Mouse (Mus musculus): ENCODE measurements around the gene Sdha. TPM values are rescaled to one million over a fixed set of nuclear protein-coding genes. Genes with fewer than 3 reads are reported as not detected.

Gene Sdha
- polyA plus RNA-seq (2014; fragmentation: Nextera tagmentation; extraction: Ambion mirVana) = 248 and 278 TPM in 2 replicates

DNA sequence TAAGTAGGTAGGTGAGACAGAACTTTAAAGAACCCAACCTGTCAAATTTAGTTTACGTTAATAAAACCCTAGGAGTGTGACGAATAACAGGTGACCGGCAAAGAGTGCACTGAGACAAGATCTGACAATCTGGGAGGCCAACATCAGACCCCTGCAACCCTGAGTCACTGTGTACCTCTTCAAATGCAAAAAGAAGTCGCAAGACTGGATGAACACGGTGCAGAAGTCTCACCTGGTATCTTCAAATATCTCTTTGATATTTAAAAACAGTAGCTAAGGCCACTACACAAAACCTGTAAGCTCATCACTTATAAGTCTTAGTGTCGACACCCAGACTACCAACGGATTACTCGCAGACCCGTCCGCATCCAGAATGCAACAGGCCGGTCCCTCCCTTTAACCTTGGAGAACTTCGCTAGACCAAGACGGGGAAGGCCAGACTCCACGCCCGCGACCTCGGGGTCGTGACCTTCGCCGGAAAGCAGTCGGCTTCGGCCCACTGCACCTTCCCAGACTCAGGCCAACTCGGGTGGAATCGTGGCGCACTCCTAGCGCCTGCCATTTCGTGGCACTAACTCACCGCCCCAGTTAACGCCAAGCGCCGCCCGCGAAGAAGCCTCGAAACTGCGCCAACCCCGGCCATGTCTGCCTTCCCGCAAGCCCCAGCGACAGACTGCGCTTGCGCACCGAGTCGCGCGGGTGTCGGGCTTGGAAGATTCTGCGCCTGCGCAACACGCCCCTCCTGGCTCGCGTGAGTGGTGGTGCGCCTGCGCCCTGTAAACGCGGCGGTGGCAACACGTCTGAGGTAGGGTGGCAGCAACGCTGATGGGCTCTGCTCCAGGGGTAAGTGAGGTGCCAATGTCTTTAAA lies at the start of gene Sdha, which contains the start of gene Ccdc127:
Gene Sdha (minus strand): TSS at position 715 of the 869 bp plus-strand sequence.
Gene Ccdc127 (plus strand): TSS at position 744 of the 869 bp plus-strand sequence.
- Histone ChIP-seq H3K4me3 (ENCODE audit: low read depth, low read length) (peak within 1 kb of the TSS; percentile 83), H3K4me1 (replicated peaks; ENCODE audit: control insufficient read depth, insufficient read depth, low read length) (peaks cover 7% of the 10 kb centered on the region; the same call in 1 of the 2 replicates), H3K36me3 (ENCODE audit: control insufficient read depth, insufficient read depth, low read length) (peaks cover 7% of the 10 kb centered on the region), H3K27ac (ENCODE audit: low read depth, low read length) (peak within 1 kb of the TSS; percentile 66), H3K9me3 (ENCODE audit: control insufficient read depth, low read length) (no peaks in the 10 kb centered on the region), H3K4me2 (peak within 1 kb of the TSS; percentile 83), H3K9ac (ENCODE audit: low read depth, low read length) (peak within 1 kb of the TSS; percentile 94), H3K27me3 (replicated peaks; ENCODE audit: control insufficient read depth, insufficient read depth, low read length) (no peaks in the 10 kb centered on the region)
- DNase-seq (ENCODE audit: low spot score) = peak; percentile 96
- 2% methylated on average over 57 of the region's 57 CpGs for WGBS
- peak; percentile 96 for ATAC-seq (replicated peaks; ENCODE audit: low FRiP score)

DNA sequence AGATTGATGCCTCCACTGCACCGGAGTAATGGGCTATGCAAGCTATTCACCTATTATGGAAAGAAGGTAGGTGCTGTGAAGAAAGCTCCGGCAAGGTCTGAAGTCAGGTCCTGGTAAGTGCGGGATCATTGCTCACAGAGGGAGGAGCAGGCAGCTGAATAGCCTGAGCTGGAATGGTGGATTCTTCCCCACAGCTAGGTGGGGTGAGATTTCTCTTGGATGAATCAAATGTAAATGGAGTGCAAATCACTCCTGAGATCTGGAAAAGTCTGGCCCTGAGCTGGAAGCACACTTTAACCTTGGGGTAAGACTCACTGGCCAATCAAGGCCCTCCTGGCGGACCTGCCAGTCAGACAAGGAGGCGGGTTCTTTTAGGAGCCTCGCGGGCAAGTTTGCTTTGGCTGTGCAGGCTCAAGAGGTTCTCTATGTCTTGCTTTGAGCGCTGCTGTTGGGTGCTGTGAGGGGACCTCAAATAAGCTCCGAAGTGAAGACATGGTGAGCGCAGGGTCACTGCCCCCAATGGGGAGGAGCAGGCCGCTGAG lies 49.3 kb upstream of the Sdha start, which contains the start of gene Ftl1-ps1:
Gene Ftl1-ps1 (plus strand): TSS at position 397 of the 542 bp plus-strand sequence.
- 14% methylated on average over 11 of the region's 11 CpGs for WGBS
- no peak for DNase-seq (ENCODE audit: low spot score)
- Histone ChIP-seq H3K36me3 (ENCODE audit: control insufficient read depth, insufficient read depth, low read length) (no peaks in the 10 kb centered on the region), H3K9ac (ENCODE audit: low read depth, low read length) (no peak within 1 kb of the TSS), H3K27me3 (replicated peaks; ENCODE audit: control insufficient read depth, insufficient read depth, low read length) (no peaks in the 10 kb centered on the region), H3K4me3 (ENCODE audit: low read depth, low read length) (no peak within 1 kb of the TSS), H3K9me3 (ENCODE audit: control insufficient read depth, low read length) (no peaks in the 10 kb centered on the region), H3K4me1 (replicated peaks; ENCODE audit: control insufficient read depth, insufficient read depth, low read length) (no peaks in the 10 kb centered on the region), H3K27ac (ENCODE audit: low read depth, low read length) (no peak within 1 kb of the TSS), H3K4me2 (peak within 1 kb of the TSS; percentile 44)
- ATAC-seq (replicated peaks; ENCODE audit: low FRiP score) = no peak

DNA sequence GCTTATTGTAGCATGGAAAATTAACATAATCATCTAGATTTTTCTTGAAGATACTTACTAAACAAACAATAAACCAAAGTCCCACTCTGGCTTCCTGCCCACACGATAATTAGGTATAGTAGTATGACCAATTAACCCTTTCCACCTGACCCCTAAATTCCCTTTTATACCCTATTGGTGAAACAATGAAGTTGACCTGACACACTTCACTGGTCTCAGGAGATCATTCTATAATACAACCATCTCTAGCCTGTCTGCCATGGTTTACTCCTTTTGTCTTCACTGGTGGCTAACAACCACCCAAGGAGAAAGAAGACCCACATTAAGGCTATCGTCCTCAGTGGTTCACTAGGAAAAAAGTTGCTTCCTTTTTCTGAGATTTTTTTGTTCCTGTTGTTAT lies 41.1 kb upstream of the Sdha start:
- H3K27ac ChIP-seq (ENCODE audit: low read depth, low read length) = no peak overlapping the region
- H3K4me3 ChIP-seq (ENCODE audit: low read depth, low read length) = no peak overlapping the region
- no peak overlapping the region for H3K4me2 ChIP-seq
- H3K36me3 ChIP-seq (ENCODE audit: control insufficient read depth, insufficient read depth, low read length) = no peaks in the 10 kb centered on the region
- H3K4me1 ChIP-seq (replicated peaks; ENCODE audit: control insufficient read depth, insufficient read depth, low read length) = no peaks in the 10 kb centered on the region
- 69% methylated on average over 2 of the region's 2 CpGs for WGBS
- no peaks in the 10 kb centered on the region for H3K27me3 ChIP-seq (replicated peaks; ENCODE audit: control insufficient read depth, insufficient read depth, low read length)
- no peak for ATAC-seq (replicated peaks; ENCODE audit: low FRiP score)
- DNase-seq (ENCODE audit: low spot score) = no peak
- no peak overlapping the region for H3K9ac ChIP-seq (ENCODE audit: low read depth, low read length)
- no peaks in the 10 kb centered on the region for H3K9me3 ChIP-seq (ENCODE audit: control insufficient read depth, low read length)

DNA sequence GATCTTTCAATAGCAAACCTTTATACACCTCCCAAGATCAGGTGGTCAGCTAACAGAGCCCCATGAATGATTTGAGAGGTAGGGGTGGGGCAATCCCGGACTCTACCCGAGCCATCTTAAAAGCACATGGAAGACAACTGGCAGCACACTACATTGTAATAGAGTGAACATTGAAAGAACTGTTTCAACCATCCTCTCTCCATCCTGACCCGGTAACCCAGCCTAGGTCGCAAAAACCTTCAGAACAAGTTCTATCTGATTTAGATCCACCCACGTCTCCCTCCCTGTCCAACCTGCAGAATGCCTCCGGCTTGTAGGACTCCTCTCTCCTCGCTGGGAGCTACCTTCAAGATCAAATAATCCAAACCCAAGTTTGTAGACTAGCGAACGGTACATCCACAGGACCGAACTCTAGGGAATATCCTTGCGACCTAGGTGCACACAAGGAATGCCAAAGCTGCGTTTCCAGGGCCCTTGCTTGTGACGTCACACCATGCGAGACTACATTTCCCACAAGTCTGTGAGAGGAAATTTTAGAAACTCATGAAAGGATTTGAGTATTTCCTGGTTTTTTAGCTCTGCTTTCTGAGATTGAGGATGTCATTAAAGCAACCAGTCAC lies 40.4 kb upstream of the Sdha start, which contains the start of gene Zfp72:
Gene Zfp72 (minus strand): TSS at position 466 of the 620 bp plus-strand sequence.
- peak; percentile 52 for DNase-seq (ENCODE audit: low spot score)
- Histone ChIP-seq H3K27me3 (replicated peaks; ENCODE audit: control insufficient read depth, insufficient read depth, low read length) (no peaks in the 10 kb centered on the region), H3K4me3 (ENCODE audit: low read depth, low read length) (peak within 1 kb of the TSS; percentile 54), H3K4me1 (replicated peaks; ENCODE audit: control insufficient read depth, insufficient read depth, low read length) (no peaks in the 10 kb centered on the region), H3K9me3 (ENCODE audit: control insufficient read depth, low read length) (no peaks in the 10 kb centered on the region), H3K4me2 (peak within 1 kb of the TSS; percentile 59), H3K27ac (ENCODE audit: low read depth, low read length) (no peak within 1 kb of the TSS), H3K36me3 (ENCODE audit: control insufficient read depth, insufficient read depth, low read length) (no peaks in the 10 kb centered on the region), H3K9ac (ENCODE audit: low read depth, low read length) (peak within 1 kb of the TSS; percentile 55)
- WGBS = 1% methylated on average over 14 of the region's 14 CpGs
- peak; percentile 75 for ATAC-seq (replicated peaks; ENCODE audit: low FRiP score)

DNA sequence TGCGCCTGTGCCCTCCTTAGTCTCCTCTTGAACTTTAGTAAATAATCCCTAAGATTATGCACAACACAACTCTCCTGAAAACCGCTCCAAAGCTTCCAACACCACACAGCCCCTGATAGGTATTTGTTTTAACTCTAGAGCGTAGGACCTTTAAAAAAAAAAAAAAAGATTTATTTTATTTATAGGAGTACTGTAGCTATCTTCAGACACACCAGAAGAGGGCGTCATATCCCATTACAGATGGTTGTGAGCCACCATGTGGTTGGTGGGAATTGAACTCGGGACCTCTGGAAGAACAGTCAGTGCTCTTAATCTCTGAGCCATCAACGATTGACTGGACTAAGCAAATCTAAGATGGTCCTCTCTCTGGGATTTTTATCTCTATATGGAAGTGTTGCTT lies 39.6 kb upstream of the Sdha start:
- Histone ChIP-seq H3K4me1 (replicated peaks; ENCODE audit: control insufficient read depth, insufficient read depth, low read length) (no peaks in the 10 kb centered on the region), H3K27ac (ENCODE audit: low read depth, low read length) (no peak overlapping the region), H3K9me3 (ENCODE audit: control insufficient read depth, low read length) (no peaks in the 10 kb centered on the region), H3K27me3 (replicated peaks; ENCODE audit: control insufficient read depth, insufficient read depth, low read length) (no peaks in the 10 kb centered on the region), H3K4me2 (peak overlapping the region; percentile 59), H3K4me3 (ENCODE audit: low read depth, low read length) (peak overlapping the region; percentile 54), H3K36me3 (ENCODE audit: control insufficient read depth, insufficient read depth, low read length) (no peaks in the 10 kb centered on the region), H3K9ac (ENCODE audit: low read depth, low read length) (no peak overlapping the region)
- ATAC-seq (replicated peaks; ENCODE audit: low FRiP score) (no peak), DNase-seq (ENCODE audit: low spot score) (no peak)
- WGBS = 56% methylated on average over 6 of the region's 6 CpGs

DNA sequence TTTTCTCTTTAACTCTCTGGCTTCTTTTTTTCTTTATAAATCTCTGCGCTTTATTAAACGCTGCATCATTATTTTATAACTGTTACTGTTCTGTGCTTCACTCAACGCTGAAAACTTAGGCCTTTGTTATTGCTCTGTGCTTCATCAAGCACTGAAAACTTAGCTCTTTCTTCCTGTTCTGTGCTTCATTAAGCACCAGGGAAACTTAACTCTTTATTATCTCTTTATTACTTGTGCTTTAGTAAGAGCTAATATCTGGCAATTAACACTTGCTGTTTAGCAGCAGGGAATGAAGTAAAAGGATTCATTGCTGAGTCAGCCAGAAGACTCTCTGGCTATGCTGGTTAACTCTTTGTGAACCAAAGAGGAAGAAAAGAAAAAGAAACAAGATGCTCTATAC lies 32.2 kb upstream of the Sdha start:
- Histone ChIP-seq H3K27ac (ENCODE audit: low read depth, low read length) (no peak overlapping the region), H3K9me3 (ENCODE audit: control insufficient read depth, low read length) (no peaks in the 10 kb centered on the region), H3K36me3 (ENCODE audit: control insufficient read depth, insufficient read depth, low read length) (no peaks in the 10 kb centered on the region), H3K4me1 (replicated peaks; ENCODE audit: control insufficient read depth, insufficient read depth, low read length) (no peaks in the 10 kb centered on the region), H3K4me2 (no peak overlapping the region), H3K9ac (ENCODE audit: low read depth, low read length) (no peak overlapping the region), H3K27me3 (replicated peaks; ENCODE audit: control insufficient read depth, insufficient read depth, low read length) (no peaks in the 10 kb centered on the region), H3K4me3 (ENCODE audit: low read depth, low read length) (no peak overlapping the region)
- DNase-seq (ENCODE audit: low spot score) (no peak), ATAC-seq (replicated peaks; ENCODE audit: low FRiP score) (no peak)
- 69% methylated on average over 3 of the region's 3 CpGs for WGBS

DNA sequence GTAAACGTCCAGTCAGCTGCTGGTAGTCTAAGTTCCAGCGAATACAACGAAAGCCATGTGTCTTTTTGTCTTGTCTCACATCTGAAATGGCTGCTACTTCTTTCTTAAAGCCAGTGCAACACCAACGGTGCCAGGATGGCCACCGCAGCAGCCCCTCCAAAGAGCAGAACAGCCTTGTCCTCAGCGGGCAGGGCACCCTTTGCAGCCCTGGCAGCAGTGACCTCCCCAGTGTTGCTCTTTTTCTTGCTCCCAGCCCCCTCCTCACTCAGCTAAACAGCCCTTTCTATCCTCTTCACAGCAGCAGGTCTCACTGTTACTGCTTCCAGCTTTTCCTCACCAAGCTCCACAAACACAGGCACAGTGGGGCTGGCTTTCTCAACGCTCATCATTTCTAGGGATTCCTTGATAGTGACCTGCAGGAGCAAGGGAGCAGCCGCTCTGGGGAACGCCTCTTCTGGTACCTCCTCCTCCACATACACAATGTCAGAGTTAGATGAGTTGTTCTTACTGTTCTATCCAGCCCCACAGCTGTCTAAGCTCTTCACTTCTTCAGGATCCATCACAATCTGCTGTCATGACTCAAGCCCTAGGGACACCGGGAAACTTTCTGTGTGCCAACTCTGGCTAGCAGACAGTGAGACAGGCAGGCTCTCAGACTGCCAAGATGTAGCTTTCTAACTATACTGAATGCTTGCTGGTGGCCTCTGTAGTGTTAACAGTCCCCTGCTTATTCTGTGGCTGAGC lies 31.6 kb upstream of the Sdha start:
- DNase-seq (ENCODE audit: low spot score) = no peak
- no peak overlapping the region for H3K9ac ChIP-seq (ENCODE audit: low read depth, low read length)
- H3K27ac ChIP-seq (ENCODE audit: low read depth, low read length) = no peak overlapping the region
- no peaks in the 10 kb centered on the region for H3K4me1 ChIP-seq (replicated peaks; ENCODE audit: control insufficient read depth, insufficient read depth, low read length)
- no peak overlapping the region for H3K4me2 ChIP-seq
- no peaks in the 10 kb centered on the region for H3K27me3 ChIP-seq (replicated peaks; ENCODE audit: control insufficient read depth, insufficient read depth, low read length)
- no peak for ATAC-seq (replicated peaks; ENCODE audit: low FRiP score)
- 69% methylated on average over 10 of the region's 10 CpGs for WGBS
- H3K4me3 ChIP-seq (ENCODE audit: low read depth, low read length) = no peak overlapping the region
- no peaks in the 10 kb centered on the region for H3K36me3 ChIP-seq (ENCODE audit: control insufficient read depth, insufficient read depth, low read length)
- no peaks in the 10 kb centered on the region for H3K9me3 ChIP-seq (ENCODE audit: control insufficient read depth, low read length)

DNA sequence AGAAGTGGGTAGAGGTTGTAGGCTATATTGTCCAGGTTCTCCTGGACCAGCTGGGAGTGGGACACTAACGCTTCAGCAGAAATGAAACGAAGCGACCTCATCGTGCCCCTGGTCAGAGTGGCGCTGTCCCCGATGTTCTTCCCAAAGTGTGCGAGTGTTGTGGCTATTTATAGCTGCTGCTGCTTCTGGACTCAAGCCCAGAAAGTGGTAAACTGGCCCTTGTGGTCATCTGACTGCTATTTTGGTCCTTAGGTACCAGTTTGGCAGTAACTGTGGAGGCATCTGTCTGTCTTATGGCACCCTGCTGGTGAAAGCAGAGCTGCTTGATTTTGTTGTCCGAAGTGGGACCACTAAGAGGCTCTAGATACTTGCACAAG lies 13.8 kb upstream of the Sdha start, which contains the start of gene Lrrc14b:
Gene Lrrc14b (minus strand): TSS at position 147 of the 377 bp plus-strand sequence.
- Histone ChIP-seq H3K27ac (ENCODE audit: low read depth, low read length) (no peak within 1 kb of the TSS), H3K27me3 (replicated peaks; ENCODE audit: control insufficient read depth, insufficient read depth, low read length) (no peaks in the 10 kb centered on the region), H3K9me3 (ENCODE audit: control insufficient read depth, low read length) (no peaks in the 10 kb centered on the region), H3K4me1 (replicated peaks; ENCODE audit: control insufficient read depth, insufficient read depth, low read length) (no peaks in the 10 kb centered on the region), H3K36me3 (ENCODE audit: control insufficient read depth, insufficient read depth, low read length) (no peaks in the 10 kb centered on the region), H3K4me3 (ENCODE audit: low read depth, low read length) (no peak within 1 kb of the TSS), H3K9ac (ENCODE audit: low read depth, low read length) (no peak within 1 kb of the TSS), H3K4me2 (no peak within 1 kb of the TSS)
- DNase-seq (ENCODE audit: low spot score) = no peak
- no peak for ATAC-seq (replicated peaks; ENCODE audit: low FRiP score)
- 85% methylated on average over 8 of the region's 8 CpGs for WGBS
